Mouse (Mus musculus) intestine, embryonic 16.5 days (tissue): ENCODE data around the gene Golt1b. TPM values are rescaled to one million over a fixed set of nuclear protein-coding genes. Genes with fewer than 3 reads are reported as not detected.

ENCODE experiments used
- ATAC-seq: fragments of 200-750 bp; cut with Nextera tagmentation; 2 replicates; pipeline ENCODE4 v1.8.0; 2017; ENCODE audit warnings: moderate TSS enrichment, moderate library complexity
- H3K27ac ChIP-seq: fragments of 300-500 bp; sonication (generic); 2 replicates; pipeline ENCODE4 v1.5.1; 2014; ENCODE audit warnings: mild to moderate bottlenecking, low read length
- H3K27me3 ChIP-seq: fragments of 300-500 bp; sonication (generic); replicated peaks from 2 replicates; pipeline ENCODE4 v1.6.1; 2014; ENCODE audit warnings: low read length, control low read depth, mixed read lengths; ENCODE audit not compliant: control insufficient read depth, insufficient read depth
- H3K36me3 ChIP-seq: fragments of 300-500 bp; sonication (generic); 2 replicates; pipeline ENCODE4 v1.6.1; 2014; ENCODE audit warnings: low read length, control low read depth; ENCODE audit not compliant: control insufficient read depth, insufficient read depth
- H3K4me1 ChIP-seq: fragments of 300-500 bp; sonication (generic); 2 replicates; pipeline ENCODE4 v1.6.1; 2014; ENCODE audit warnings: low read length, control low read depth, mixed read lengths; ENCODE audit not compliant: control insufficient read depth, insufficient read depth
- H3K4me2 ChIP-seq: fragments of 300-500 bp; sonication (generic); 2 replicates; pipeline ENCODE4 v1.6.1; 2014; ENCODE audit warnings: low read depth, low read length, control low read depth
- H3K4me3 ChIP-seq: fragments of 300-500 bp; sonication (generic); 2 replicates; pipeline ENCODE4 v1.5.1; 2014; ENCODE audit warnings: mild to moderate bottlenecking, low read length
- H3K9ac ChIP-seq: fragments of 300-500 bp; sonication (generic); 2 replicates; pipeline ENCODE4 v1.6.1; 2014; ENCODE audit warnings: low read depth, low read length
- H3K9me3 ChIP-seq: fragments of 300-500 bp; sonication (generic); 2 replicates; pipeline ENCODE4 v1.6.1; 2016; ENCODE audit warnings: low read length, control low read depth; ENCODE audit not compliant: control insufficient read depth
- WGBS: fragments of 180-500 bp; shearing (Covaris S2); extraction: QIAGEN DNeasy Blood & Tissue Kit; methylation state at CpG from one replicate; pipeline ENCODE4 v1.1.7; 2014; 5-methylcytosine and 5-hydroxymethylcytosine counted together
- polyA plus RNA-seq: library from polyadenylated mRNA; unstranded; fragments of >200 nt; fragmentation: Nextera tagmentation; extraction: Ambion mirVana; gene quantifications from 2 replicates; pipeline ENCODE4 v1.2.1, GENCODE M21; 2015

Golt1b gene
- polyA plus RNA-seq, 1 experiment from 2014 or later = 59.3 TPM

GRCm38 (mm10) chr6:142379961-142380360, 7.1 kb upstream of the Golt1b start:
- Histone ChIP-seq H3K27me3 (no peaks in the 10 kb centered on the region), H3K9ac (no peak overlapping the region), H3K27ac (no peak overlapping the region), H3K4me1 (no peaks in the 10 kb centered on the region), H3K9me3 (no peaks in the 10 kb centered on the region), H3K36me3 (peaks cover 3% of the 10 kb centered on the region; the same call in 1 of the 2 replicates), H3K4me2 (no peak overlapping the region), H3K4me3 (no peak overlapping the region)
- WGBS = 88% methylated on average over 6 of the region's 6 CpGs
- no peak for ATAC-seq

- 90% methylated on average over 7 of the region's 7 CpGs for WGBS
Measured at GRCm38 (mm10) chr6:142381615-142382014, 5.4 kb upstream of the Golt1b start.

DNA sequence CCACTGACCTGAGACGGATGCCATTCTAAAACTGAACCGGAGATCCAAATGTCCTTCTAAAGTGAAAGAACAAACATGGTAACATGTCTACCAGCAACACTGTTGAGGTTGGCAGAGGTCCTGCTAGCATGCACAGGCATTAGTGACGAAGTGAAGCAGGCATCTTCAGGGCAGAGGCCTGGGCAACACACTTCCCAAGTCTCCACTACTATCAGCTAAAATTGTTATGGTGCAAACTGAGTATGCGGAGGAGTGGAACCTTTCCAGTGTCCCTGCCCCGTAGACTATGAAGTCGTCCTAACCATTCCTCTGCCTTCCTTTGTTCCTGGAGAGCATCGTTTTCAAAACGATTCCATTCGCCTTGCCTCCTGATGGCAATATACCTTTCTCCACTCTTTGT, 2.5 kb upstream of the Golt1b start:
- H3K27ac ChIP-seq = no peak overlapping the region
- no peaks in the 10 kb centered on the region for H3K36me3 ChIP-seq
- H3K9me3 ChIP-seq = no peaks in the 10 kb centered on the region
- 89% methylated on average over 9 of the region's 9 CpGs for WGBS
- H3K4me2 ChIP-seq = no peak overlapping the region
- no peak for ATAC-seq
- no peak overlapping the region for H3K9ac ChIP-seq
- H3K4me3 ChIP-seq = no peak overlapping the region
- peaks cover 7% of the 10 kb centered on the region for H3K4me1 ChIP-seq
- H3K27me3 ChIP-seq = no peaks in the 10 kb centered on the region

More at GRCm38 (mm10) chr6:142381615-142382014, 5.4 kb upstream of the Golt1b start:
- H3K27ac ChIP-seq = no peak overlapping the region
- H3K4me1 ChIP-seq = peaks cover 4% of the 10 kb centered on the region
- H3K4me2 ChIP-seq = no peak overlapping the region
- H3K9me3 ChIP-seq = no peaks in the 10 kb centered on the region
- no peaks in the 10 kb centered on the region for H3K27me3 ChIP-seq
- H3K9ac ChIP-seq = no peak overlapping the region
- no peak overlapping the region for H3K4me3 ChIP-seq
- no peak for ATAC-seq
- H3K36me3 ChIP-seq = peaks cover 3% of the 10 kb centered on the region; the same call in 1 of the 2 replicates

DNA sequence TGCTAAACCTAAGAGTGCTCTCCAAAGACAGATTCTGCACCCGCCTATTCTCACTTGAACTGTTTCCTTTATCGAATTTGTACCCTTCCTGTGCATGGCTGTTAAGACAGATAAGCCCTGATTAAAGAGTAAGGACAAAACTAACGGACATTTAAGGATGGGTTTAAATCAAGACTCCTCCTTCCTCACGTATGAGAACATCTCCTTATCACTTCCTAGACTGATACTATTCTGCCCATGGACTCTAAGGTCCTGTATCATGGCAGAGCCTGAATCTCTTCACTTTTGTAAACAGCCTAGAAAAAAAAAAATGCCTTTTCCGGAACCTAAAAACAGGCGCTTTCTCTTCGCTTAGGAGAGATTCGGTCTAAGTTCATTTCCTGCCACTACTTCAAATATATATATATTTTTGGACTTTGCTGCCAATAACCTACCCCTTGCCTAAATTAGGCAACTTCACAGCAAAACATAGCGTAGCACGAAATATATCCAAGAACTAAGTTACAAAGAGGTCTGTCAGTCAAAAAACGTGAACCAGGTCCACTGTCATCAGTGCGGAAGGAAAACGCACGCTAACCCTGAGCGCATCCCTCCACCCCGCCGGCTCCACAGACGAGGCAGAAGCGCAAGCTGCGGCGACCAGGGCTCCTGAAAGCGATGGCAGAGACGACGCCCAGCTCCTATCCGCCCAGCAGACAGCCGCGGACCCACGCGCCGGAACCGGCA, 573 bp upstream of the Golt1b start:
- Histone ChIP-seq H3K9ac (peak overlapping the region; percentile 88), H3K9me3 (no peaks in the 10 kb centered on the region), H3K36me3 (no peaks in the 10 kb centered on the region), H3K4me1 (peaks cover 7% of the 10 kb centered on the region), H3K4me2 (peak overlapping the region; percentile 75), H3K27ac (no peak overlapping the region), H3K4me3 (peak overlapping the region; percentile 84), H3K27me3 (no peaks in the 10 kb centered on the region)
- ATAC-seq = peak; percentile 86
- WGBS = 4% methylated on average over 31 of the region's 31 CpGs

DNA sequence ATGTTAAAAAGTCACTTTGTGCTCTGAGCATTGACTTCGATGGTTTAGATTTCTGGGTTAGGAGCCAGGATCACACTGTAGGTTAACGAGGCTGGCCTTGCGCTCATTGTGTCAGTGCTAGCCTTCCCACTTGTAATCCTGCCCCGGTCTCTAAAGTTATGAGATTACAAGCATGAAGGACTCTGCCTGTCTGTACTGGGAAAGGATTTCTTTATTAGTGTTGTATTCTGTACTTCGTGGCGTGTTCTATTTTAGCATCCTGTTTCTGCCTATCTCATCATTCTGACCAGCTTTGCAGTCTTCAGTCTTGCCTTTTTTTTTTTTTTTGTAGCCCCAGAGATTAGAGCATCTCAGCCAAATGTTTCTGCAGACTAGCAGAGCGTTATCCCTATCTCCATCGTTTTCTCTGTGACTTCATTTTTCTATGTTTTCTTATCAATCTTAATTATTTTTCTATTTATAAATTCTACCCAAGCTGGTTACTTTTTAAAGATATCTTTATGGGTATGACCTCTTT, 792 bp downstream of the Golt1b start:
- Histone ChIP-seq H3K9me3 (no peaks in the 10 kb centered on the region), H3K4me1 (peaks cover 7% of the 10 kb centered on the region), H3K9ac (peak overlapping the region; percentile 88), H3K4me3 (peak overlapping the region; percentile 84), H3K27me3 (no peaks in the 10 kb centered on the region), H3K4me2 (peak overlapping the region; percentile 76), H3K27ac (no peak overlapping the region), H3K36me3 (no peaks in the 10 kb centered on the region)
- ATAC-seq = no peak
- 19% methylated on average over 8 of the region's 8 CpGs for WGBS

DNA sequence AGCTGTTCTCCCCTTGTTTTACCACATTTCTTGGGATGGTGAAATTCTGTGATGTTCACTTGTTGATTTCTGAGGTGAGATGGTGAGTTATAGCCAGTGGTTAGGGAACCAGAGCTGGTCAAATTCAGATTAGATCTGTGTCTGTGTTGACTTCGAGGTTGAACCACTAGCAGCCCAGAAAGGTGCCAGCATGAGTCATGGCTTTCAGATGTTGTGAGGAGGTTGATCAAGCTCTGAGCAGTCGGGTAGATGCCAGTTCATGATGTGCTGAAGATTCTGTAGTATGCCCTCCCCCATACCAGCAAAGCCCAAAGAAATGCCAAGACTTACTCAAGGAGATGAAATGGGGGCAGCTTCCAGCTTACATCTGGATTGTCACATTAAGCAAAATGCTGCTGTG, 2.1 kb downstream of the Golt1b start:
- H3K27ac ChIP-seq = no peak overlapping the region
- H3K27me3 ChIP-seq = no peaks in the 10 kb centered on the region
- H3K4me2 ChIP-seq = no peak overlapping the region
- H3K9me3 ChIP-seq = no peaks in the 10 kb centered on the region
- ATAC-seq = no peak
- H3K4me3 ChIP-seq = no peak overlapping the region
- 81% methylated on average over 2 of the region's 2 CpGs for WGBS
- H3K36me3 ChIP-seq = 0 out of 2 replicates have a peak, but pooled peaks cover 5% of the 10 kb centered on the region
- peaks cover 7% of the 10 kb centered on the region for H3K4me1 ChIP-seq
- H3K9ac ChIP-seq = no peak overlapping the region

- WGBS = 76% methylated on average over 5 of the region's 5 CpGs
- Histone ChIP-seq H3K36me3 (0 out of 2 replicates have a peak, but pooled peaks cover 5% of the 10 kb centered on the region), H3K27ac (no peak overlapping the region), H3K4me2 (no peak overlapping the region), H3K4me1 (peaks cover 3% of the 10 kb centered on the region), H3K9me3 (no peaks in the 10 kb centered on the region), H3K27me3 (no peaks in the 10 kb centered on the region), H3K4me3 (no peak overlapping the region), H3K9ac (no peak overlapping the region)
- ATAC-seq = no peak
Measured at GRCm38 (mm10) chr6:142392312-142392711, 5.3 kb downstream of the Golt1b start.

DNA sequence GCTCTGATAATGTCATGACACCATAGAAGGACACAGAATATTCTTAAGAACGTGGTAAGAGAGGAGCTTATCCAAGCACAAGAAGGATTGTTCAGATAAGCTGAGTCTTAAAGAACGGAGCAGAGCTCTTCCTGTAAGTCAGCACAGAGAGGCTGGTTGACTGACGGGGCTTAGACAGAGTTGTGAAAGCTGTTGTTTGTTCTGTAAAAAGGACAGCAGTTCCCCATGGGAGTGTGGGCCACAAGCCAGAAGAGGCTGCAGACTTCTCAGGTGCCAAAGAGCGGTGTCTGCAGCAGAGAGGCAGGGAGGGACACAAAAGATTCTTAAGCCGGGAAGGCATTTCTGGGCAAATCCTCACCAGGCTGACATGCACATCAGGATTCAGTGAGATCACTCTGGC, 7.6 kb downstream of the Golt1b start:
- 89% methylated on average over 5 of the region's 5 CpGs for WGBS
- H3K27me3 ChIP-seq = no peaks in the 10 kb centered on the region
- no peaks in the 10 kb centered on the region for H3K9me3 ChIP-seq
- H3K27ac ChIP-seq = no peak overlapping the region
- H3K4me1 ChIP-seq = no peaks in the 10 kb centered on the region
- 0 out of 2 replicates have a peak, but pooled peaks cover 5% of the 10 kb centered on the region for H3K36me3 ChIP-seq
- no peak for ATAC-seq
- H3K4me3 ChIP-seq = no peak overlapping the region
- H3K4me2 ChIP-seq = no peak overlapping the region
- H3K9ac ChIP-seq = no peak overlapping the region

DNA sequence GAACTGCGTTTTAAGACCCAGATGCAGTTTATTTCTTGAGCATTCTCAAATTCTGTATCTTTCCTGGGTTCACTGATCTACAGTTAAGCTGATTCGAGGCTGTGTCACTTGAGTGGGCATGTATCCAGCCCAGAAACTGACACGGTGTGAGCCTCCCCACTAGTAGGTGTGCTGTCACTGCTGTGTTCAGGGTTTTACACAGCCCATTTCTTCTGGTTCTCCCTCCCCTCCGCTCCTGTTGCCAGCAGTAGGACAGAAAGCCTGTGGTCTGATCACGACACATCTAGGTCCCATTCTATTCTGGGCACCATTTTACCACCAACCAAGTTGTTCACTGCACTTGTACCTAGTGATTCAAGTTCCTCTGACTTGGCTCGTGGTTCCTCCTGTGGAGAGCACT, 8.7 kb downstream of the Golt1b start:
- ATAC-seq = no peak
- Histone ChIP-seq H3K4me3 (no peak overlapping the region), H3K36me3 (0 out of 2 replicates have a peak, but pooled peaks cover 5% of the 10 kb centered on the region), H3K4me2 (no peak overlapping the region), H3K27me3 (no peaks in the 10 kb centered on the region), H3K4me1 (no peaks in the 10 kb centered on the region), H3K9me3 (no peaks in the 10 kb centered on the region), H3K27ac (no peak overlapping the region), H3K9ac (no peak overlapping the region)
- 91% methylated on average over 6 of the region's 6 CpGs for WGBS
